Mouse (Mus musculus) limb, embryonic 13.5 days (tissue): Measurements from ENCODE around the gene Lama4. TPM values are rescaled to one million over a fixed set of nuclear protein-coding genes. Genes with fewer than 3 reads are reported as not detected.

Source experiments
- ATAC-seq: fragments of 200-750 bp; cut with Nextera tagmentation; 2 replicates; pipeline ENCODE4 v1.8.0; 2017; ENCODE audit warnings: low read depth, moderate number of reproducible peaks, moderate TSS enrichment; ENCODE audit not compliant: low FRiP score
- H3K27ac ChIP-seq: fragments of 300-500 bp; sonication (generic); 2 replicates; pipeline ENCODE4 v1.5.1; 2015; ENCODE audit warnings: inconsistent platforms, mild to moderate bottlenecking, moderate library complexity
- H3K27me3 ChIP-seq: fragments of 300-500 bp; sonication (generic); 2 replicates; pipeline ENCODE4 v1.6.1; 2015; ENCODE audit warnings: mild to moderate bottlenecking, inconsistent platforms
- H3K36me3 ChIP-seq: fragments of 300-500 bp; sonication (generic); 2 replicates; pipeline ENCODE4 v1.6.1; 2015; ENCODE audit warnings: inconsistent platforms, mild to moderate bottlenecking, moderate library complexity
- H3K4me1 ChIP-seq: fragments of 300-500 bp; sonication (generic); 2 replicates; pipeline ENCODE4 v1.6.1; 2015; ENCODE audit warnings: inconsistent platforms
- H3K4me2 ChIP-seq: fragments of 300-500 bp; sonication (generic); replicated peaks from 2 replicates; pipeline ENCODE4 v1.6.1; 2015; ENCODE audit warnings: inconsistent platforms, mild to moderate bottlenecking, moderate library complexity
- H3K4me3 ChIP-seq: fragments of 300-500 bp; sonication (generic); 2 replicates; pipeline ENCODE4 v1.5.1; 2015; ENCODE audit warnings: moderate library complexity, mild to moderate bottlenecking, inconsistent platforms
- H3K9ac ChIP-seq: fragments of 300-500 bp; sonication (generic); 2 replicates; pipeline ENCODE4 v1.6.1; 2015; ENCODE audit warnings: mild to moderate bottlenecking, inconsistent platforms
- H3K9me3 ChIP-seq: fragments of 300-500 bp; sonication (generic); 2 replicates; pipeline ENCODE4 v1.6.1; 2016; ENCODE audit warnings: inconsistent platforms
- WGBS: fragments of 180-500 bp; shearing (Covaris S2); methylation state at CpG from one replicate; pipeline ENCODE4 v1.1.7; 2015; 5-methylcytosine and 5-hydroxymethylcytosine counted together
- polyA plus RNA-seq: library from polyadenylated mRNA; unstranded; fragments of >200 nt; fragmentation: Nextera tagmentation; extraction: Ambion mirVana; gene quantifications from 2 replicates; pipeline ENCODE4 v1.2.1, GENCODE M21; 2015

Lama4 gene
- polyA plus RNA-seq, 1 experiment from 2014 or later, result 62.0 TPM

GRCm38 (mm10) chr10:39066962-39067361 is 101.6 kb downstream of the Lama4 start:
- H3K9me3 ChIP-seq, result no peaks in the 10 kb centered on the region
- peaks cover 42% of the 10 kb centered on the region for H3K36me3 ChIP-seq
- no peak overlapping the region for H3K4me3 ChIP-seq
- no peak overlapping the region for H3K27ac ChIP-seq
- no peak overlapping the region for H3K4me2 ChIP-seq
- peaks cover 5% of the 10 kb centered on the region for H3K4me1 ChIP-seq
- no peaks in the 10 kb centered on the region for H3K27me3 ChIP-seq
- H3K9ac ChIP-seq, result no peak overlapping the region
- ATAC-seq, result no peak

GRCm38 (mm10) chr10:39072048-39072447 is 106.7 kb downstream of the Lama4 start:
- no peaks in the 10 kb centered on the region for H3K9me3 ChIP-seq
- H3K27ac ChIP-seq, result no peak overlapping the region
- no peak overlapping the region for H3K4me2 ChIP-seq
- H3K27me3 ChIP-seq, result no peaks in the 10 kb centered on the region
- H3K4me3 ChIP-seq, result no peak overlapping the region
- no peak overlapping the region for H3K9ac ChIP-seq
- 23% methylated on average over 4 of the region's 4 CpGs for WGBS
- peak; percentile 69; the same call in 1 of the 2 replicates for ATAC-seq
- H3K36me3 ChIP-seq, result peaks cover 51% of the 10 kb centered on the region
- H3K4me1 ChIP-seq, result peaks cover 13% of the 10 kb centered on the region

GRCm38 (mm10) chr10:39096981-39097380 is 131.7 kb downstream of the Lama4 start:
- peaks cover 2% of the 10 kb centered on the region; the same call in 1 of the 2 replicates for H3K9me3 ChIP-seq
- H3K4me3 ChIP-seq, result no peak overlapping the region
- 86% methylated on average over 9 of the region's 9 CpGs for WGBS
- H3K4me1 ChIP-seq, result no peaks in the 10 kb centered on the region
- ATAC-seq, result no peak
- no peak overlapping the region for H3K27ac ChIP-seq
- H3K9ac ChIP-seq, result no peak overlapping the region
- H3K4me2 ChIP-seq, result no peak overlapping the region
- H3K36me3 ChIP-seq, result peaks cover 54% of the 10 kb centered on the region
- no peaks in the 10 kb centered on the region for H3K27me3 ChIP-seq

- no peak overlapping the region for H3K9ac ChIP-seq
- ATAC-seq, result no peak
- no peaks in the 10 kb centered on the region for H3K4me1 ChIP-seq
- peaks cover 2% of the 10 kb centered on the region; the same call in 1 of the 2 replicates for H3K9me3 ChIP-seq
- no peaks in the 10 kb centered on the region for H3K27me3 ChIP-seq
- H3K4me2 ChIP-seq, result no peak overlapping the region
- no peak overlapping the region for H3K27ac ChIP-seq
- peaks cover 59% of the 10 kb centered on the region for H3K36me3 ChIP-seq
- H3K4me3 ChIP-seq, result no peak overlapping the region
- 95% methylated on average over 10 of the region's 10 CpGs for WGBS
Measured at GRCm38 (mm10) chr10:39098746-39099145, 133.4 kb downstream of the Lama4 start.

- ATAC-seq, result no peak
- Histone ChIP-seq H3K9ac (no peak overlapping the region), H3K27ac (no peak overlapping the region), H3K36me3 (peaks cover 45% of the 10 kb centered on the region), H3K4me3 (no peak overlapping the region), H3K4me2 (no peak overlapping the region), H3K4me1 (peaks cover 3% of the 10 kb centered on the region; the same call in 1 of the 2 replicates), H3K9me3 (no peaks in the 10 kb centered on the region), H3K27me3 (no peaks in the 10 kb centered on the region)
- WGBS, result 92% methylated on average over 8 of the region's 8 CpGs
Measured at GRCm38 (mm10) chr10:39104803-39105449, 139.6 kb downstream of the Lama4 start.

- Histone ChIP-seq H3K4me1 (peaks cover 3% of the 10 kb centered on the region; the same call in 1 of the 2 replicates), H3K4me3 (no peak overlapping the region), H3K9me3 (no peaks in the 10 kb centered on the region), H3K4me2 (no peak overlapping the region), H3K27ac (no peak overlapping the region), H3K9ac (no peak overlapping the region), H3K36me3 (peaks cover 54% of the 10 kb centered on the region), H3K27me3 (no peaks in the 10 kb centered on the region)
- no peak; the same call in 1 of the 2 replicates for ATAC-seq
- WGBS, result 56% methylated on average over 3 of the region's 3 CpGs
Measured at GRCm38 (mm10) chr10:39106413-39106812, 141.1 kb downstream of the Lama4 start.

- Histone ChIP-seq H3K27me3 (no peaks in the 10 kb centered on the region), H3K4me3 (no peak overlapping the region), H3K4me1 (peaks cover 3% of the 10 kb centered on the region; the same call in 1 of the 2 replicates), H3K9ac (no peak overlapping the region), H3K36me3 (peaks cover 57% of the 10 kb centered on the region), H3K27ac (no peak overlapping the region), H3K9me3 (no peaks in the 10 kb centered on the region), H3K4me2 (no peak overlapping the region)
- 64% methylated on average over 4 of the region's 4 CpGs for WGBS
- no peak for ATAC-seq
Measured at GRCm38 (mm10) chr10:39106935-39107334, 141.6 kb downstream of the Lama4 start.

- Histone ChIP-seq H3K36me3 (peaks cover 45% of the 10 kb centered on the region), H3K27me3 (no peaks in the 10 kb centered on the region), H3K4me2 (no peak overlapping the region), H3K27ac (no peak overlapping the region), H3K9me3 (no peaks in the 10 kb centered on the region), H3K4me1 (peaks cover 3% of the 10 kb centered on the region; the same call in 1 of the 2 replicates), H3K4me3 (no peak overlapping the region), H3K9ac (no peak overlapping the region)
- no peak for ATAC-seq
- 67% methylated on average over 10 of the region's 10 CpGs for WGBS
Measured at GRCm38 (mm10) chr10:39108837-39109488, 143.6 kb downstream of the Lama4 start.

- Histone ChIP-seq H3K9me3 (no peaks in the 10 kb centered on the region), H3K4me2 (no peak overlapping the region), H3K27me3 (no peaks in the 10 kb centered on the region), H3K4me1 (peaks cover 3% of the 10 kb centered on the region; the same call in 1 of the 2 replicates), H3K27ac (no peak overlapping the region), H3K9ac (no peak overlapping the region), H3K36me3 (peaks cover 45% of the 10 kb centered on the region), H3K4me3 (no peak overlapping the region)
- WGBS, result 49% methylated on average over 4 of the region's 4 CpGs
- no peak for ATAC-seq
Measured at GRCm38 (mm10) chr10:39109489-39109874, 144.2 kb downstream of the Lama4 start.

GRCm38 (mm10) chr10:39121412-39121811 is 156.1 kb downstream of the Lama4 start:
- H3K27ac ChIP-seq, result no peak overlapping the region
- H3K36me3 ChIP-seq, result no peaks in the 10 kb centered on the region; the same call in 1 of the 2 replicates
- H3K9me3 ChIP-seq, result no peaks in the 10 kb centered on the region
- H3K9ac ChIP-seq, result no peak overlapping the region
- no peak for ATAC-seq
- no peak overlapping the region for H3K4me3 ChIP-seq
- H3K27me3 ChIP-seq, result no peaks in the 10 kb centered on the region
- WGBS, result 34% methylated on average over 4 of the region's 4 CpGs
- H3K4me1 ChIP-seq, result no peaks in the 10 kb centered on the region
- H3K4me2 ChIP-seq, result no peak overlapping the region

- H3K9me3 ChIP-seq, result no peaks in the 10 kb centered on the region
- H3K27ac ChIP-seq, result no peak within 1 kb of the TSS
- H3K4me3 ChIP-seq, result peak within 1 kb of the TSS; percentile 79
- H3K9ac ChIP-seq, result peak within 1 kb of the TSS; percentile 80
- no peaks in the 10 kb centered on the region for H3K27me3 ChIP-seq
- peaks cover 19% of the 10 kb centered on the region for H3K36me3 ChIP-seq
- WGBS, result 5% methylated on average over 47 of the region's 47 CpGs
- peak within 1 kb of the TSS; percentile 88 for H3K4me2 ChIP-seq
- peak; percentile 92 for ATAC-seq
- peaks cover 6% of the 10 kb centered on the region for H3K4me1 ChIP-seq
Measured at GRCm38 (mm10) chr10:39133462-39134310, 168.4 kb downstream of the Lama4 start, which contains the start of the genes Fam229b and Tube1. TSS of gene Fam229b (minus strand) at chr10:39133914. TSS of gene Tube1 (plus strand) at chr10:39133976.

- Histone ChIP-seq H3K4me2 (no peak overlapping the region), H3K9me3 (no peaks in the 10 kb centered on the region), H3K4me3 (no peak overlapping the region), H3K9ac (no peak overlapping the region), H3K27ac (no peak overlapping the region), H3K27me3 (no peaks in the 10 kb centered on the region), H3K36me3 (peaks cover 51% of the 10 kb centered on the region), H3K4me1 (peaks cover 6% of the 10 kb centered on the region)
- WGBS, result 96% methylated on average over 3 of the region's 3 CpGs
- ATAC-seq, result no peak
Measured at GRCm38 (mm10) chr10:39137766-39138165, 172.5 kb downstream of the Lama4 start.
